Mouse (Mus musculus) retina, postnatal 7 days (tissue): ENCODE results near the gene Nek4.
A peak's percentile ranks its signal among the peaks of the same experiment; 100 is the strongest.

Source experiments
- DNase-seq: peaks from one replicate; pipeline ENCODE4 v3.0.0-alpha.2; 2012; ENCODE audit warnings: low read depth, low spot score

Gene Nek4

GRCm38 (mm10) chr14:30960366-30960765 is 9.2 kb downstream of the Nek4 start:
- no peak for DNase-seq

GRCm38 (mm10) chr14:30974204-30974603 is 23.0 kb downstream of the Nek4 start:
- no peak for DNase-seq

GRCm38 (mm10) chr14:30976222-30976621 is 25.0 kb downstream of the Nek4 start:
- no peak for DNase-seq

- no peak for DNase-seq
Measured at GRCm38 (mm10) chr14:30996417-30996816, 45.2 kb downstream of the Nek4 start.

GRCm38 (mm10) chr14:31000356-31000755 is 49.2 kb downstream of the Nek4 start:
- DNase-seq: no peak

GRCm38 (mm10) chr14:31000816-31001306 is 49.7 kb downstream of the Nek4 start:
- no peak for DNase-seq

DNA sequence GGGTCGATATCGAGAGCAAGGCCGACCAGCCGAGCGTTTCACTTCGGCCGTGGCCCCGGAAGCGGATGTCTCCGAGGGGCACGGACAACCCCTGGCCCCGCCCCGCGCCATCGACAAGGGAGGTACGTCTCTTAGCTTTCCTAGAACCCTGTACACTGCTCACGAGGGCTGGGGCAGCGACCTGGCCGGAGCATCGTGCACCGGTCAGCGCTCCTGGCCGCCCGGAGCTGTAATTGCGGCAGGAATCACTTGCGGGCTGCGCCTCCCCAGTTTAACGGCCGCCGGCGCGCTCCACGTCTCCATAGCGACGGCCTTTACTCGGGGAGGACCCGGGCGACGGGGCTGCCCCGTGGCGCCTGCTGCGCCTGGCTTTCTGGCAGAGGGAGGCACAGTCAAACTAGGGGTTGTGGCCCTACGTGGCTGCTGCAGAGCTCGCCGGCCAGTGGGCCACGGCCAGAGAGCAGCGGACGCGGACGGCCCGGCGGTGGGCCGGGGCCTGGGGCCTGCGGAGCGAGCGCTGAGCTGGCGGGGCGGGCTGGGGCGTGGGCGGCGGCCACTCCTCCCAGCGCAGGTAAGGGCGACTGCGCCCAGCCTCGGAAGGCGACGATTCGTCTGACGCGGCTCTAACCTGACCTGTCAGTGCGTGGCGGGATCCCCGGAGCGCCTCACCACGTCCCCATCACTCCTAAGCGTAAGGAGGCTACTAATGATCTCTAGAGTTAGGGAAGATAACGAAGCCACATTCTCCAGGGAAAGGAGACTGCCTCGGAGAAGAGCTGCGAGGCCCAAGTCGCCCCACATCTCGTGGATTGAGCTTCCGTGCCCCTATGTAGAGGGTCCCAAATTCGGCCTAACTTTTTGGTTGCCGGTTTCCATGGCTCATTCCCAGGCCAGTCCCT is 50.4 kb downstream of the Nek4 start, which contains the start of the genes Glt8d1 and Spcs1:
Gene Glt8d1, plus strand, starts transcription at position 94 of the 899 bp plus-strand sequence.
Gene Spcs1, minus strand, starts transcription at position 366 of the 899 bp plus-strand sequence.
- DNase-seq: peak; percentile 65

- DNase-seq: no peak
Measured at GRCm38 (mm10) chr14:31004527-31004926, 53.4 kb downstream of the Nek4 start.

- no peak for DNase-seq
Measured at GRCm38 (mm10) chr14:31006779-31007178, 55.6 kb downstream of the Nek4 start.

GRCm38 (mm10) chr14:31011588-31011987 is 60.4 kb downstream of the Nek4 start:
- no peak for DNase-seq

DNA sequence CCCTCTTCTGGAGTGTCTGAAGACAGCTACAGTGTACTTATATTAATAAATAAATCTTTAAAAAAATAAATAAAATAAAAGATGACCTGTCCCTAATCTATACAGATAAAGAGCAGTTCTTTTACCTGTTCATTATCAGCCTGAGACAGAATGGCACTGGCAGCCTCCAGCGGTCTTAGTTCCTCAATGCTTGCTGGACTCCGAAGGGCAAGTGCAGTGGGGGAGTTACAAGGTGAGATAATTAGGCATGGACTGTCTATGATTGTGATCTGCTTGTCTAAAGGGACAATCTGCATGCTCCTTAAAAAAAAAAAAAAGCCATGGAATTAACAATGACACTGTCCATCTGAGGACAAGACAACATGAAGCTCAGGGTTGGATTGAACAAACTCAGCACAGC is 62.8 kb downstream of the Nek4 start:
- no peak for DNase-seq

GRCm38 (mm10) chr14:31016063-31016462 is 64.9 kb downstream of the Nek4 start:
- DNase-seq: no peak

DNA sequence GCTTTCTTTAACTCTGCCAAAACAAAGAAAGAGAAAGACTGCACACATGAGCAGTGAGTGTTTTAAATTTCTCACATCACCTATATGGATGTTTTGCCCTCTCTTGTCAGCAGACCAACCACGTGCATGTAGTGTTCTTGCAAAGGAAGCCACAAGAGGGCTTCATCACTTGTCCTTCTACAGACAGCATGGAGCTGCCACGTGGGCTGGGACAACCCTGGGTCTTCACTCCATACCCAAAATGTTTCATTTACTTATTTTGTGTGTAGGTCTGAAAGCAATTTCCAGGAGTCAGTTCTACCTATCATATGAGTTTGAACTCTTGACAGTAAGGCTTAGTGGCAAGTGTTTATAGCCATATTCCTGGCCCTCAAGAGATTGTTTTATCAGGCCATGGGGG is 66.7 kb downstream of the Nek4 start:
- DNase-seq: no peak

- peak; percentile 90 for DNase-seq
Measured at GRCm38 (mm10) chr14:31018860-31019291, 67.7 kb downstream of the Nek4 start, which contains the start of the genes Pbrm1 and Gnl3. Gene Pbrm1 (plus strand): TSS chr14:31019138. Gene Gnl3 (minus strand): TSS chr14:31019152.

DNA sequence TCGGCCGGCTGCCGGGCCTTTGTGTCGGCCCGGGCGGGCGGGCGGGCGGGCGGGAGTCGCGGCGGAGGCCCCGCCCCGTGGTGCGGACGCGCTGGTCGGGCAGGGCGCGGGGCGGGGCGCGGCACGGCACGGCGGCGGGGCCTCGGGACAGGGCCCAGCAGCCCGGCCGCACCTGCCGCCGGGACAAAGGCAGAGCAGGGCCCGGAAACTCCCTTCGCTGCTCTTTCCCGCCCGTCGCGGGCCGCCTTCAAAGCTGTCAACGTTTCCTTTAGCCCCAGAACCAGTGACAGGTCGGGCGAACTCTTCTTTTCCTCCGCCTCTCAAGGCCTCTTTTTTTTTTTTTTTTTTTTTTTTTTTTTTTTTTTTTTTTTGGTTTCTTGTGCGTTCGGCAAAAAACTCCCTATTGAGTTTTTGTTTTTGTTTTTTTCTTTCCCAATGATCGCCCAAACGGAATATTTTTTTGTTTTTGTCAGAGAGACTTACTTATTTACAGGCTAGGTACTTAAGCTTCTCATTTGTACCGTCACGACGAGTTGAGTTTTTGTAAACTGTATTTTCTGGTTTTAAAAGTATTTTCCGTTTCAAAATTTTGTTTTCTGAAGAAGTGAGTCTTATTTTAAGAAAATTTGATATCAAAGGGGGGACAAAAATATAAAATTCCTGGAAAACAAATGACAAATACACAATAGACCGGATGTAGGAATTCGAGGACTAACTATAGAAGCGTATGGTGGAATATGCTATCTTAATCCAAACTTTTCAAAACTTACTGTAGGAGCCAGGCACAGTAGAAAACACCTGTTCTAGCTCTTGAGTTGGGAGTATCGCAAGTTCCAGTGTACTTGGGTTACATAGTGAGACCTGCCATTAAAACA is 68.4 kb downstream of the Nek4 start:
- peak; percentile 53 for DNase-seq

GRCm38 (mm10) chr14:31022579-31022978 is 71.4 kb downstream of the Nek4 start:
- no peak for DNase-seq

DNA sequence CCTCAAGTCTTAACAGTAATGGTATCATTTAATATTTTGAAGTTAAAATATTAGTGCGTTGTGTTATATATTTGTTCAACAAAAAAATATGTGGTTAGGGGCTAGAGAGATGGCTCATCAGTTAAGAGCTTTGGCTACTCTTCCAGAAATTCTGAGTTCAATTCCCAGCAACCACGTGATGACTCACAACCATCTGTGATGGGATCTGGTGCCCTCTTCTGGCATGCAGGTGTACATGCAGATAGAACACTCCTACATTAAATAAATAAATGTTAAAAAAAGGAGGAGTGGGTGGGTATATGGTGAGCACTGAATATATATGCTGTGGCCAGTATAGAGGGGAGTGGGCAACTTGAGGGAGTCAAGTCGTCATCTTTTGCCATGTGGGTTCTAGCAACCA is 74.6 kb downstream of the Nek4 start:
- DNase-seq: no peak
